Mouse (Mus musculus) thymus, adult 2 months (tissue): Measurements from ENCODE around the gene Zbtb3. TPM values are rescaled to one million over a fixed set of nuclear protein-coding genes. Genes with fewer than 3 reads are reported as not detected.
A peak's percentile ranks its signal among the peaks of the same experiment; 100 is the strongest.

Experiments
- DNase-seq: peaks from one replicate; pipeline ENCODE4 v3.0.0; 2021
- H3K27ac ChIP-seq: fragments of 200-500 bp; 2 replicates; pipeline ENCODE4 v1.5.1; 2012; ENCODE audit warnings: low read length, control low read depth; ENCODE audit not compliant: control insufficient read depth, insufficient read depth
- H3K27me3 ChIP-seq: fragments of 200-500 bp; 2 replicates; pipeline ENCODE4 v1.6.1; 2012; ENCODE audit warnings: mild to moderate bottlenecking, low read length, moderate library complexity, mixed read lengths; ENCODE audit not compliant: control insufficient read depth, insufficient read depth
- H3K36me3 ChIP-seq: fragments of 200-500 bp; 2 replicates; pipeline ENCODE4 v1.6.1; 2012; ENCODE audit warnings: mild to moderate bottlenecking, low read length, moderate library complexity; ENCODE audit not compliant: control insufficient read depth, insufficient read depth
- H3K4me1 ChIP-seq: fragments of 200-500 bp; replicated peaks from 2 replicates; pipeline ENCODE4 v1.6.1; 2012; ENCODE audit warnings: low read length; ENCODE audit not compliant: control insufficient read depth, insufficient read depth
- H3K4me3 ChIP-seq: fragments of 200-500 bp; 2 replicates; pipeline ENCODE4 v1.5.1; 2012; ENCODE audit warnings: mild to moderate bottlenecking, low read length, control low read depth, moderate library complexity; ENCODE audit not compliant: control insufficient read depth, insufficient read depth
- CTCF ChIP-seq: fragments of 200-500 bp; IDR thresholded peaks from 2 replicates; pipeline ENCODE4 v1.5.1; 2012; ENCODE audit warnings: mild to moderate bottlenecking, control low read depth, low read length, moderate library complexity, borderline replicate concordance; ENCODE audit not compliant: control insufficient read depth, poor library complexity, insufficient read depth; ENCODE audit errors: extremely low read depth
- POLR2A ChIP-seq: fragments of 200-500 bp; IDR thresholded peaks from 2 replicates; pipeline ENCODE4 v1.6.1; 2012; ENCODE audit warnings: mild to moderate bottlenecking, low read length, control low read depth, moderate library complexity; ENCODE audit not compliant: control insufficient read depth, poor library complexity, insufficient read depth; ENCODE audit errors: extremely low read depth
- WGBS: fragments of 180-500 bp; shearing (Covaris S2); methylation state at CpG from one replicate; pipeline ENCODE4 v1.1.7; 2018; 5-methylcytosine and 5-hydroxymethylcytosine counted together
- polyA plus RNA-seq: library from polyadenylated mRNA; depleted of rRNA; stranded (reverse); fragments of >200 nt; gene quantifications from 2 replicates; pipeline ENCODE4 v1.2.3, GENCODE M21; 2012; rRNA removed

Gene Zbtb3
- 3.0 and 3.2 TPM in 2 replicates for polyA plus RNA-seq

GRCm38 (mm10) chr19:8802130-8802821 is at the start of gene Zbtb3:
Gene Zbtb3 (plus strand): TSS chr19:8802555.
- Histone ChIP-seq H3K36me3 (0 out of 2 replicates have a peak, but pooled peaks cover 6% of the 10 kb centered on the region), H3K27me3 (no peaks in the 10 kb centered on the region), H3K4me1 (peaks cover 19% of the 10 kb centered on the region; the same call in 1 of the 2 replicates), H3K27ac (peak within 1 kb of the TSS; percentile 28; the same call in 1 of the 2 replicates), H3K4me3 (peak within 1 kb of the TSS; percentile 77)
- DNase-seq: peak; percentile 92
- TF ChIP-seq POLR2A: peak; percentile 59; the same call in 1 of the 2 replicates
- no peak for TF ChIP-seq CTCF
- WGBS: under 1% methylated on average over 30 of the region's 30 CpGs

DNA sequence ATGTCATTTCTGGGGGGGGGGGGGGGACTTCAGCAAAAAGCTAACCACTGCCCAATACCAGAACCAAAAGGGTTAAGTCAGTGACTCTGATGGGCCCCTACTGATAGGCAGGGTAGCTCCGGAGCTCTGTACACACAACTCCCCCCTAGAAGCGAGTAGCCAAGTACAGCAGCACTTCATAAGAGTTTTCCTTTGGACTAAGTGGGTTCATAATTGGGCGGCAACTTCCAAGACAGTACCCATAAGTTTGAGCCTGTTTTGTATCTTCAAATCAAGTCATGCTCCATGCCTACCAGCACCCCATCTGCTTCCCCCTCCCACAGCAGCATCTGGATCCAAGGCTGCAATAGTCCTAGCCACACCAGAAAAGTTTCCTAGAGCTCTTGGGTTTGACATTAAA is 46.7 kb upstream of the Zbtb3 start:
- TF ChIP-seq POLR2A (no peak), CTCF (no peak)
- no peaks in the 10 kb centered on the region for H3K27me3 ChIP-seq
- WGBS: 84% methylated on average over 3 of the region's 3 CpGs
- H3K36me3 ChIP-seq: peaks cover 33% of the 10 kb centered on the region
- no peak for DNase-seq
- no peak overlapping the region for H3K27ac ChIP-seq
- peaks cover 13% of the 10 kb centered on the region for H3K4me1 ChIP-seq
- H3K4me3 ChIP-seq: no peak overlapping the region

DNA sequence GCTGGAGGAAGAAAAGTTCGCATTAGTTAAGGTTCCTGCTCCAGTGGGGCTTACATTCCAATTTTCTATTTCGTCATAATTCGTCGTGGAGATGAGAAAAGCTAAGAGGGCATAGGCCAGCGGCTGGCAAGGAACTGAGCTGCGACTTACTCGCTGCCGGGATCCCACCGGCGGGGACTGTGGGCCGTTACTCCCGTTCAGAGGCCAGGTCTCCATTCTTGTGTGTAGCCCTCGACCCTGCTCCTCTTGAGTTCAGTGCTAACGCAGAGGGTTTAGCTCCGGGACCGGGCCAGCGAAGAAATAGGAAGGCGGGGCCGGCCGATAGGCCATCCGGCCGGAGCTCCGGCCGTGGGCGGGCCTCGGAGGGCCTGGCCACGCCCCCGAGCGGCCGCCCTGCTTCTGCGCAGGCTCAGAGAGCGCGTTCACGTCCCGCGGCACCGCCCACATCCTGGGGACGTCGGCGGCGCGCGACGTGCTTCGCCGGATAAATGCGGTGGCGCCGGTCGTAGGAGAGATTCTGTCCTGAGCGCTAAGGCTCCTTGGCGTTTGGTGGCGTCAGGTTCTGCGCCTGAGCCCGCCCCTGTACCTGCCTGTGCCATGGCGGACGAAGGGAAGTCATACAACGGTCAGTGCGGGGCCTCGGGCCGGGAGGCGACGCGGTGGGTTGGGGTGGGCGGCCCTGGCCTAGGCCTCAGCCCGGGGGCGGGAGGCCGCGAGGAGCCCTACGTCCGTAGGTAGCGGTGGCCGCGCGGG is 45.5 kb upstream of the Zbtb3 start, which contains the start of gene Nxf1:
Nxf1 (plus strand) TSS at position 439 of the 753 bp plus-strand sequence.
- peak; percentile 95 for TF ChIP-seq POLR2A
- TF ChIP-seq CTCF: peak; percentile 45; the same call in 1 of the 2 replicates
- Histone ChIP-seq H3K27ac (peak within 1 kb of the TSS; percentile 54), H3K4me3 (peak within 1 kb of the TSS; percentile 95), H3K4me1 (peaks cover 13% of the 10 kb centered on the region), H3K27me3 (no peaks in the 10 kb centered on the region), H3K36me3 (peaks cover 21% of the 10 kb centered on the region)
- DNase-seq: peak; percentile 90
- WGBS: under 1% methylated on average over 75 of the region's 75 CpGs

DNA sequence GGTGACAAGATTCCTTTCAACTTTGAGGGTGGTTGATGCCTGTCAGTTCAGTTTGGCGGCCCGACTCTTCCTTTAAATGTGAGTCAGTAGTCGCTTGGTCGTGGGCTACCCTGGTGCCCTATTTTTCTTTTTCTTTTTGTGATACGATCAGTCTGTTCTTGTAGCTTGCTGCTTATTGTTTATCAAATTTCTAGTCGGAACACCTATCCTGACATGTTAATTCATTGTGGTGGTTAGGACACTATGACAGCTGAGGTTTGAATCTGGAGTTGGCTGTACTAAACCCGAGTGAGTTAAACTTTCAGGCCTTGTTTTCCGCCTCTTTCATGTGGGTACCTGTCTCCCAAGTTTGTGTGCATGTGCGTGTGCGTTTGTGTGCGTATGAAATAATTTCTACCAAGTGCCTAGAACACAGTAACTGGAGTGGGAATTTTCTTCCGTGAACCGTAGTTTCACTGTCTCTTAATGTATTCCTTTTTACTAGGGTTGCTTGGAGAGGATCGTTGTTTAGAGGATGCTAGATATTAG is 44.8 kb upstream of the Zbtb3 start:
- H3K4me1 ChIP-seq: peaks cover 13% of the 10 kb centered on the region
- DNase-seq: peak; percentile 17
- H3K4me3 ChIP-seq: peak overlapping the region; percentile 95
- TF ChIP-seq POLR2A (no peak), CTCF (no peak)
- H3K27ac ChIP-seq: peak overlapping the region; percentile 54
- peaks cover 20% of the 10 kb centered on the region for H3K36me3 ChIP-seq
- under 1% methylated on average over 14 of the region's 14 CpGs for WGBS
- H3K27me3 ChIP-seq: no peaks in the 10 kb centered on the region

GRCm38 (mm10) chr19:8758899-8759298 is 43.5 kb upstream of the Zbtb3 start:
- H3K36me3 ChIP-seq: peaks cover 24% of the 10 kb centered on the region
- TF ChIP-seq POLR2A (no peak), CTCF (no peak)
- no peak for DNase-seq
- WGBS: 74% methylated on average over 2 of the region's 2 CpGs
- H3K4me3 ChIP-seq: no peak overlapping the region
- H3K27me3 ChIP-seq: no peaks in the 10 kb centered on the region
- H3K27ac ChIP-seq: no peak overlapping the region
- peaks cover 13% of the 10 kb centered on the region for H3K4me1 ChIP-seq

GRCm38 (mm10) chr19:8760757-8761156 is 41.6 kb upstream of the Zbtb3 start:
- peaks cover 37% of the 10 kb centered on the region for H3K36me3 ChIP-seq
- TF ChIP-seq POLR2A (no peak), CTCF (no peak)
- peaks cover 6% of the 10 kb centered on the region for H3K4me1 ChIP-seq
- H3K27ac ChIP-seq: no peak overlapping the region
- WGBS: 93% methylated on average over 2 of the region's 2 CpGs
- peak; percentile 20 for DNase-seq
- H3K27me3 ChIP-seq: no peaks in the 10 kb centered on the region
- H3K4me3 ChIP-seq: no peak overlapping the region
